Mouse (Mus musculus) neural tube, embryonic 14.5 days (tissue): Measurements from ENCODE around the gene Lama1. TPM values are rescaled to one million over a fixed set of nuclear protein-coding genes. Genes with fewer than 3 reads are reported as not detected.

ENCODE experiments used
- ATAC-seq: fragments of 200-750 bp; cut with Nextera tagmentation; 2 replicates; pipeline ENCODE4 v1.8.0; 2017; ENCODE audit warnings: low read depth, mild to moderate bottlenecking, moderate TSS enrichment, moderate library complexity
- H3K27ac ChIP-seq: fragments of 300-500 bp; sonication (generic); 2 replicates; pipeline ENCODE4 v1.5.1; 2014; ENCODE audit warnings: low read depth, mild to moderate bottlenecking, control low read depth, low read length, moderate library complexity, mixed read lengths
- H3K27me3 ChIP-seq: fragments of 300-500 bp; sonication (generic); 2 replicates; pipeline ENCODE4 v1.6.1; 2014; ENCODE audit warnings: low read length; ENCODE audit not compliant: control insufficient read depth, insufficient read depth
- H3K36me3 ChIP-seq: fragments of 300-500 bp; sonication (generic); 2 replicates; pipeline ENCODE4 v1.6.1; 2014; ENCODE audit warnings: low read length, mixed read lengths; ENCODE audit not compliant: control insufficient read depth, insufficient read depth
- H3K4me1 ChIP-seq: fragments of 300-500 bp; sonication (generic); 2 replicates; pipeline ENCODE4 v1.6.1; 2014; ENCODE audit warnings: low read length; ENCODE audit not compliant: control insufficient read depth, insufficient read depth
- H3K4me2 ChIP-seq: fragments of 300-500 bp; sonication (generic); 2 replicates; pipeline ENCODE4 v1.6.1; 2014; ENCODE audit warnings: mild to moderate bottlenecking, low read depth, low read length, control low read depth
- H3K4me3 ChIP-seq: fragments of 300-500 bp; sonication (generic); 2 replicates; pipeline ENCODE4 v1.5.1; 2014; ENCODE audit warnings: low read depth, low read length, control low read depth, mixed read lengths
- H3K9ac ChIP-seq: fragments of 300-500 bp; sonication (generic); replicated peaks from 2 replicates; pipeline ENCODE4 v1.6.1; 2014; ENCODE audit warnings: low read depth, mild to moderate bottlenecking, control low read depth, low read length, mixed read lengths
- H3K9me3 ChIP-seq: fragments of 300-500 bp; sonication (generic); 2 replicates; pipeline ENCODE4 v1.6.1; 2016; ENCODE audit warnings: low read length; ENCODE audit not compliant: control insufficient read depth
- WGBS: fragments of 180-500 bp; shearing (Covaris S2); extraction: QIAGEN DNeasy Blood & Tissue Kit; methylation state at CpG from one replicate; pipeline ENCODE4 v1.1.7; 2014; 5-methylcytosine and 5-hydroxymethylcytosine counted together
- polyA plus RNA-seq: library from polyadenylated mRNA; unstranded; fragments of >200 nt; fragmentation: Nextera tagmentation; extraction: Ambion mirVana; gene quantifications from 2 replicates; pipeline ENCODE4 v1.2.1, GENCODE M21; 2014

The Lama1 gene
- polyA plus RNA-seq, 1 experiment from 2014 or later = 16.4 TPM

GRCm38 (mm10) chr17:67869731-67870601, 172.9 kb downstream of the Lama1 start:
- no peaks in the 10 kb centered on the region for H3K9me3 ChIP-seq
- H3K36me3 ChIP-seq = no peaks in the 10 kb centered on the region
- 70% methylated on average over 23 of the region's 23 CpGs for WGBS
- no peak overlapping the region for H3K4me2 ChIP-seq
- no peak overlapping the region for H3K4me3 ChIP-seq
- H3K4me1 ChIP-seq = no peaks in the 10 kb centered on the region
- peak; percentile 78 for ATAC-seq
- H3K9ac ChIP-seq = no peak overlapping the region
- no peaks in the 10 kb centered on the region for H3K27me3 ChIP-seq
- no peak overlapping the region for H3K27ac ChIP-seq

Other genes starting within 250 kb of the Lama1 start
- gene Lrrc30, start 64.5 kb upstream of the Lama1 start, polyA plus RNA-seq = not detected in 2 replicates